Mouse (Mus musculus) bone marrow macrophage, adult 2 months (primary cell): ENCODE measurements at regions not wholly inside any gene's neighbourhood (a gene's known extent, or its start where the extent isn't known, plus 50 kb on each side); places are given as distances from the start of the nearest gene placed in this dataset.

ENCODE experiments used
- CTCF ChIP-seq: IDR thresholded peaks from 2 replicates; pipeline ENCODE4 v1.5.1; 2012; ENCODE audit warnings: low read depth, mild to moderate bottlenecking, low read length, moderate library complexity
- POLR2A ChIP-seq: IDR thresholded peaks from 2 replicates; pipeline ENCODE4 v1.6.1; 2012; ENCODE audit warnings: mild to moderate bottlenecking, low read depth, low read length, borderline replicate concordance

- TF ChIP-seq CTCF (no peak), POLR2A (no peak)
Measured at GRCm38 (mm10) chr14:58208401-58208800, 138.1 kb downstream of the Fgf9 start.
